Mouse (Mus musculus) hindbrain, embryonic 15.5 days (tissue): ENCODE results near the gene Dram2. TPM values are rescaled to one million over a fixed set of nuclear protein-coding genes. Genes with fewer than 3 reads are reported as not detected.
A peak's percentile ranks its signal among the peaks of the same experiment; 100 is the strongest.

Experiments used
- ATAC-seq: fragments of 200-750 bp; cut with Nextera tagmentation; 2 replicates; pipeline ENCODE4 v1.8.0; 2017; ENCODE audit warnings: low read depth, moderate number of reproducible peaks, moderate TSS enrichment; ENCODE audit not compliant: low FRiP score
- H3K27ac ChIP-seq: fragments of 300-500 bp; sonication (generic); replicated peaks from 2 replicates; pipeline ENCODE4 v1.5.1; 2015; ENCODE audit warnings: mild to moderate bottlenecking, inconsistent platforms
- H3K27me3 ChIP-seq: fragments of 300-500 bp; sonication (generic); 2 replicates; pipeline ENCODE4 v1.6.1; 2015; ENCODE audit warnings: control low read depth, inconsistent platforms
- H3K36me3 ChIP-seq: fragments of 300-500 bp; sonication (generic); 2 replicates; pipeline ENCODE4 v1.6.1; 2015; ENCODE audit warnings: control low read depth, inconsistent platforms
- H3K4me1 ChIP-seq: fragments of 300-500 bp; sonication (generic); replicated peaks from 2 replicates; pipeline ENCODE4 v1.6.1; 2015; ENCODE audit warnings: control low read depth, inconsistent platforms
- H3K4me2 ChIP-seq: fragments of 300-500 bp; sonication (generic); 2 replicates; pipeline ENCODE4 v1.6.1; 2015; ENCODE audit warnings: moderate library complexity, mild to moderate bottlenecking, inconsistent platforms
- H3K4me3 ChIP-seq: fragments of 300-500 bp; sonication (generic); 2 replicates; pipeline ENCODE4 v1.5.1; 2015; ENCODE audit warnings: mild to moderate bottlenecking, inconsistent platforms
- H3K9ac ChIP-seq: fragments of 300-500 bp; sonication (generic); 2 replicates; pipeline ENCODE4 v1.6.1; 2015; ENCODE audit warnings: inconsistent platforms
- H3K9me3 ChIP-seq: fragments of 300-500 bp; sonication (generic); 2 replicates; pipeline ENCODE4 v1.6.1; 2016; ENCODE audit warnings: control low read depth, inconsistent platforms
- WGBS: fragments of 180-500 bp; shearing (Covaris S2); methylation state at CpG from one replicate; pipeline ENCODE4 v1.1.7; 2015; 5-methylcytosine and 5-hydroxymethylcytosine counted together
- polyA plus RNA-seq: library from polyadenylated mRNA; unstranded; fragments of >200 nt; fragmentation: Nextera tagmentation; extraction: Ambion mirVana; gene quantifications from 2 replicates; pipeline ENCODE4 v1.2.1, GENCODE M21; 2015

The Dram2 gene
- polyA plus RNA-seq, result 63.6 and 71.4 TPM in 2 replicates

DNA sequence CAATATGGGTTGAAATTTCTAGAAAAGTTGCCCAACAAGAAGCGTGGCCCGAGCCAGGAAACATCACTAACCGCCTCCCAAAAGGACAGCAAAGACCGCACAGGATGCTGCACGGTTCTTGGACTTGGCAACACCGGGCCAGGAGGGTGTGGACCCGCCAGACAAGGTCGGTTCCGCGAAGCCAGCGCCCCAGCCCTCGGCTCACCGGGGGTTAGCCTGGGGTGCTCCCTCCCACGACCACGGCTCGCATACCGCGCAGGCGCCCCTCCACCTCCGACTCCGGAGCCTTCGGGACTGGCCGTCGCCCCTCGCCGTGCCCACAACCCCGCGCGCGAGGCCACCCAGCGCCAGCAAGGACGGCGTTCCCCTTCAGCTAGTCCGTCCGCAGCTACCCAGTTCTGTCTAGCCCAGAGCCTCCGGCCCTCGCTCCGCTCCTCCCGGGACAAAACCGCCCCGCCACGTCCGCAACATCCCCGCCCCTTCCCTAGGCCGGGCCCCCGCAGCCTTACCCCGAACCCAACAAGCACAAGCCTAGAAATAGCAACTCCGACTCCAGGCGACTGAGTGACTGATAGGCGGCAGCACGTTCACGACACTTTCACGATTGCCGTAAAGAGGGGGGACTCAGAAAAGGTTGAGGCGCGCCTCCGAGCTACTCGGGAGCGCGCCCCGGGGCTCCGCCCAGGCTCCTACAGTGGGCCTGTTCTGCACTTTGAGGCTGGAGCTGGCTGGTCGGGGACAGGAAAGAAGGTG, at the start of gene Dram2, which contains the start of gene Cept1:
Gene Dram2, plus strand, starts transcription at position 628 of the 753 bp plus-strand sequence.
Gene Cept1, minus strand, starts transcription at position 632 of the 753 bp plus-strand sequence.
- Histone ChIP-seq H3K4me3 (peak within 1 kb of the TSS; percentile 76), H3K27ac (peak within 1 kb of the TSS; percentile 97), H3K4me1 (peaks cover 24% of the 10 kb centered on the region), H3K27me3 (no peaks in the 10 kb centered on the region), H3K36me3 (no peaks in the 10 kb centered on the region), H3K9ac (peak within 1 kb of the TSS; percentile 82), H3K4me2 (peak within 1 kb of the TSS; percentile 55), H3K9me3 (no peaks in the 10 kb centered on the region)
- peak; percentile 97 for ATAC-seq
- WGBS, result under 1% methylated on average over 63 of the region's 63 CpGs

DNA sequence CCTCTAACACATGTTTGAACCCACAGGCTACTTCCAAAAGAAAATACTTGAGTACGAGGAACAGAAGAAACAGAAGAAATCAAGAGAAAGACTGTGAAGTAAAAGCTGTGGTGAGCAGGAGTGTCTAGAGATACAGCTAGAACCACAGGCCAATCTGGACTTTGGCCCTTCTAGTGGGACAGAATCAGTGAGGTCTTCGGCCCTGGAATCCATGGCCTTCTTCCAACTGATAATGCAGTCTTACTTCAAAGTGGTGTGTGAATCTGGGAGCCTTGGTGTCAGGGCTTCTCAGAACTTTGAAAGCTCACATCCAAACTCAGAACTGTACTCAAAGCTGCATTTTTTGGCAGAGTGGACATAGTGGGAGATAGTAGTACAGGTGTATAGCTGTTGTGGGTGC, 47.1 kb upstream of the Dram2 start:
- Histone ChIP-seq H3K4me2 (no peak overlapping the region), H3K4me3 (no peak overlapping the region), H3K9ac (no peak overlapping the region), H3K27me3 (no peaks in the 10 kb centered on the region), H3K36me3 (peaks cover 21% of the 10 kb centered on the region), H3K4me1 (no peaks in the 10 kb centered on the region), H3K9me3 (no peaks in the 10 kb centered on the region), H3K27ac (no peak overlapping the region)
- ATAC-seq, result no peak
- 95% methylated on average over 2 of the region's 2 CpGs for WGBS

DNA sequence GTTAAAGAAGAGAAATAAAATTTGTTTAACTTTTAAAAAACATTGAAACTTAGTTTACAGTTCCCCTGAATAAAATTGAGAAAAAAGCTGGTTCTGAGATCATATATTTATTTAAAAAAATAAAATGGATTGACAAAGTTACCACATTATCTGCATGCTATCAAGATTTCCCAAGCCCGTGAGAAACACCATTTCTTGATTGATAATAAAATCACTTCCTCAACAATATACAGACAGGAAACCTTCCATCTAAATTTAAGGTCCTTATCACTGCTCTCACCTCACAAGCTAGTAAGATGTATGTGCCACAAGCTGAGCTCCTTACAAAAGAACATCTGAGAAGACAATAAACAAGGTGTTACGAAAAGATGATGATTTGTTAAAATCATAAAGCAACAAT, 44.7 kb upstream of the Dram2 start:
- WGBS, result 95% methylated on average over 2 of the region's 2 CpGs

DNA sequence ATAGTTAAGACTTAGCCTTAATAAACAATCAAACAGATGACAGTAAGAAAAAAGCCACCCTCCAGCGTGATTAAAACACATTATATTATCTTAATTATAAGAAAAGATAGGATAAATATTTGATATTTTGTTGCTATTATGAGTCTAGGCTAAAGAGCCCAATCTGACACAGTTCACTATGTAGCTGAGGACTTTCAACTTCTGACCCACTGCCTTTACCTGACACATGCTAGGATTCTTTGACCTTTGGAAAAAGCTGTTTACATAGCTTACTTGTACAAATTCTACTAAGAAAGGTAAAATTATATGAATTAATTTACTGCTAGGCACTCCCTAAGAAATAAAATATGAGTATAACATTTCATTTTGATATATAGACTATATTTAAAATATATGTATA, 36.9 kb upstream of the Dram2 start:
- Histone ChIP-seq H3K9ac (no peak overlapping the region), H3K36me3 (no peaks in the 10 kb centered on the region), H3K4me1 (no peaks in the 10 kb centered on the region), H3K27ac (no peak overlapping the region), H3K9me3 (no peaks in the 10 kb centered on the region), H3K27me3 (no peaks in the 10 kb centered on the region), H3K4me2 (no peak overlapping the region), H3K4me3 (no peak overlapping the region)
- 92% methylated on average over 1 of the region's 1 CpGs for WGBS
- no peak for ATAC-seq

More for the DNA sequence above, 44.7 kb upstream of the Dram2 start:
- Histone ChIP-seq H3K36me3 (peaks cover 21% of the 10 kb centered on the region), H3K4me1 (no peaks in the 10 kb centered on the region), H3K4me3 (no peak overlapping the region), H3K27me3 (no peaks in the 10 kb centered on the region), H3K27ac (no peak overlapping the region), H3K9ac (no peak overlapping the region), H3K9me3 (no peaks in the 10 kb centered on the region), H3K4me2 (no peak overlapping the region)
- ATAC-seq, result no peak

DNA sequence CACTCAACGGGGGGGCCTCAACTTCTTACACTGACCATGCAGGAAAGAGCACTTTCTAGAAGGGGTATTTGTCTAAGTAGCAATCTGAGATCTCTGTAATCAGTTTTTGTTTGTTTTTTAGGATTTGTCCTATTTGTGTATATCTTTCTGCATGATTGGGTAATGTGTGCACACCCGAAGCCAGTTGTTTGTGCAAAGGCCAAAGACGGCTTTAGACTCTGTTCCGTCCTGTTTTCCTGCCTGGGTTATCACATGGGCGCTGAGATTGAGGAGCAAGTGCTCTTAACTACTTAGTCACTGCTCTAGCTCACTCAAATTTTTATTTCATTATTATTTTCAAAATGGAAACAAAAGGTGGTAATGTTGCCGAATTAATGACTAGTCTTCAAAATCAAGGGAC, 32.6 kb upstream of the Dram2 start:
- H3K27me3 ChIP-seq, result no peaks in the 10 kb centered on the region
- no peaks in the 10 kb centered on the region for H3K9me3 ChIP-seq
- no peaks in the 10 kb centered on the region for H3K36me3 ChIP-seq
- no peak overlapping the region for H3K27ac ChIP-seq
- no peaks in the 10 kb centered on the region for H3K4me1 ChIP-seq
- no peak overlapping the region for H3K9ac ChIP-seq
- no peak overlapping the region for H3K4me3 ChIP-seq
- WGBS, result 93% methylated on average over 6 of the region's 6 CpGs
- H3K4me2 ChIP-seq, result no peak overlapping the region
- no peak for ATAC-seq

DNA sequence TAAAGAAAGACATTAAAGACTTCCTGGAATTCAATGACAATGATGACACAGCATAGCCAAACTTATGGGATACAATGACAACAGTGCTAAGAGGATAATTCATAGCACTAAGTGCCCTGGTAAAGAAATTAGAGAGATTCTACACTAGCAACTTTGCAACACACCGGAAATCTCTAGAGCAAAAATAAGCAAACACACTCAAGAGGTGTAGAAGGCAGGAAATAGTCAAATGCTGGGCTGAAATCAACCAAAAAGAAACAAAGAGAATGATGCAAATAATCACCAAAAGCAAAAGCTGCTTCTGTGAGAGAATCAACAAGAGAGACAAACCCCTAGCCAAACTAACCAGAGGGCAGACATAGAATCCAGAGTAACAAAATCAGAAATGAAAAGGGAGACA, 24.9 kb upstream of the Dram2 start:
- 91% methylated on average over 1 of the region's 1 CpGs for WGBS
- no peak overlapping the region for H3K4me2 ChIP-seq

DNA sequence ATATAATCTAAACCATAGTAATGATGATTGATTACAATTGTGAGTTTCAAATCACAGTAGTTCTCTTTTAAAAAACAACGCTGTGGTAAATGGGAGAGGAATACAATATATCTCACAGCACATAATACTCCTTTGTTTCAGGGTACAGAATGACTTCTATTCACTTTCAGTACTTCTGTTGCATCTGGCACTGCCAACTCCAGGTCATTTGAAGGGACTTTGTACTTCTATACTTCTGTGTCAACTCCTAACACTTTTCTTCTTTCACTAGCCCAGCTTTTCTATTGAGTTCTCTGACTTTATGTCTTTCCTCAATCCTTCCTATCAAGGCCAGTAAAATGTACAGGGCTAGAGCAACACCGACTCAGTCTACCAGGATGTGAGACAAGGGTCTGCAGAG, 21.2 kb upstream of the Dram2 start:
- H3K4me1 ChIP-seq, result no peaks in the 10 kb centered on the region
- H3K27ac ChIP-seq, result no peak overlapping the region
- 84% methylated on average over 2 of the region's 2 CpGs for WGBS

More for the DNA sequence above, 24.9 kb upstream of the Dram2 start:
- Histone ChIP-seq H3K36me3 (no peaks in the 10 kb centered on the region), H3K9me3 (no peaks in the 10 kb centered on the region), H3K9ac (no peak overlapping the region), H3K4me3 (no peak overlapping the region), H3K27me3 (no peaks in the 10 kb centered on the region), H3K27ac (no peak overlapping the region), H3K4me1 (no peaks in the 10 kb centered on the region)
- no peak for ATAC-seq

DNA sequence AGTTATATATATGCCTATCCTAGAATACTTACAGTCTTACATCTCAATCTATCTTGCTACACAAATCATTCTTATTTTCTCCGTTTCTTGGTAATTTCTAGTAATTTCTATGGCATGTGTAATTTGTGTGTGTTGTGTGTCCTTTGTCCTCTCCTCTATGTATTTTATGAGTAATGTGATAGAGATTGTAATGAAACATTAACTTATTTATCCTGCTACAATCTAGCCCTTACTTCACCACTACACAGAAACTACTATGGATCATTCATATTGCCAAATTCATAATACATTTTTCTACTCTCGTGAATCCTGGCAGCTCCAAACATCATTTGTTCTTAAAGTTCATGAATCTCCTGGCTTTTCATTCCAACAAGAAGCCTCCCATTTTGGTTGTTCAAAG, 19.6 kb upstream of the Dram2 start:
- ATAC-seq, result no peak
- no peak overlapping the region for H3K4me3 ChIP-seq
- H3K9ac ChIP-seq, result no peak overlapping the region
- no peaks in the 10 kb centered on the region for H3K27me3 ChIP-seq
- WGBS, result 90% methylated on average over 2 of the region's 2 CpGs
- 0 out of 2 replicates have a peak, but pooled peaks cover 2% of the 10 kb centered on the region for H3K36me3 ChIP-seq
- H3K9me3 ChIP-seq, result no peaks in the 10 kb centered on the region
- no peak overlapping the region for H3K27ac ChIP-seq
- no peaks in the 10 kb centered on the region for H3K4me1 ChIP-seq
- no peak overlapping the region for H3K4me2 ChIP-seq

More for the DNA sequence above, 21.2 kb upstream of the Dram2 start:
- Histone ChIP-seq H3K9me3 (no peaks in the 10 kb centered on the region), H3K9ac (no peak overlapping the region), H3K4me2 (no peak overlapping the region), H3K36me3 (no peaks in the 10 kb centered on the region), H3K4me3 (no peak overlapping the region), H3K27me3 (no peaks in the 10 kb centered on the region)
- ATAC-seq, result no peak

DNA sequence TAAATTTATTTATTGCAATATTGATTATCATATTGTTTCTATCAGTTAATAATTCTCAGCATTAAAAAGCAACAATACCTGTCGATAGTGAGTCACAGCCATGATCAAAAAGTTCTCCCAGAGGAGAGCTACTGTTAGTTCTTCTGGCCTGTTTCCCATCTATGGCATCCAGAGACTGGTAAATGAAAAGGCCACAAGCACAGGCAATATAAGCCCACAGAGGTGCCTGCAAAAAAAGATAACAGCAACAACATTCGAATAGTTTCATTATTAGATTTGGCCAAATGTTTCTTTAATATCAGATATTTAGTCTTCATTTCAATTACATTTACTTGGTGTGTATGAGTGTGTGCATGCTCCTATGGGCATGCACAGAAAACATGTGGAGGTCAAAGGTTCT, 14.3 kb upstream of the Dram2 start:
- Histone ChIP-seq H3K4me2 (no peak overlapping the region), H3K9ac (no peak overlapping the region), H3K4me3 (no peak overlapping the region), H3K27ac (no peak overlapping the region), H3K36me3 (peaks cover 4% of the 10 kb centered on the region; the same call in 1 of the 2 replicates), H3K27me3 (no peaks in the 10 kb centered on the region), H3K4me1 (no peaks in the 10 kb centered on the region), H3K9me3 (no peaks in the 10 kb centered on the region)
- no peak for ATAC-seq
- WGBS, result 93% methylated on average over 2 of the region's 2 CpGs

DNA sequence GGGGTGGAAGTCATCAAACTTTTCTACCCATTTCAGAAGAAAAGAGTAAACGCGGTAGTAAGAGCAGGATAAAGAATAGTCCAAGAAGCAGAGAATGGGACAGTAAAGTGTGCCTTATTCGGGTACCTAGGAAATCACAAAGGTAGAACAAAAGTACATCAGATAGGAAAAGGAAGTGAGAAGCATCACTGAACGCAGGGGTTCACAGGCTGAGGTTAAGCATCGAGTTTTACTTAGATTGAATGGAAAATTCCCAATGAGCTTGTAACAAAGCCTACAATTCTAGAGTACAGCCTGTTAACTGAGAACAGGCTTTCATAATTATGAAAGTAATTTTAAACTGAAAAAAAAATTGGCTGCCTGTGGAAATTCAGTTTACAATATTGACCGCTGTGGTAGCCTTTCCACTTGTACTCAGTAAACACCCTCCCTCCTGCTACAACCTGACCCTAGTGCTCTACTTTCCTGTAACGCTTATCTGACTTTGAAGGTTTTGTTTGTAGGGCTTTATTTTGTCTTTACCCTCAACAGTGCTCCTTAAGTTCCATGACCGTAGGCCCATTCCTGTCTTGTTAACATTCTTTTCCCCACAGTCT, 2.8 kb upstream of the Dram2 start:
- H3K9me3 ChIP-seq, result no peaks in the 10 kb centered on the region
- no peak overlapping the region for H3K4me2 ChIP-seq
- H3K9ac ChIP-seq, result no peak overlapping the region
- H3K4me3 ChIP-seq, result no peak overlapping the region
- peaks cover 16% of the 10 kb centered on the region for H3K4me1 ChIP-seq
- no peaks in the 10 kb centered on the region for H3K36me3 ChIP-seq
- H3K27me3 ChIP-seq, result no peaks in the 10 kb centered on the region
- 92% methylated on average over 8 of the region's 8 CpGs for WGBS
- no peak for ATAC-seq
- no peak overlapping the region for H3K27ac ChIP-seq

DNA sequence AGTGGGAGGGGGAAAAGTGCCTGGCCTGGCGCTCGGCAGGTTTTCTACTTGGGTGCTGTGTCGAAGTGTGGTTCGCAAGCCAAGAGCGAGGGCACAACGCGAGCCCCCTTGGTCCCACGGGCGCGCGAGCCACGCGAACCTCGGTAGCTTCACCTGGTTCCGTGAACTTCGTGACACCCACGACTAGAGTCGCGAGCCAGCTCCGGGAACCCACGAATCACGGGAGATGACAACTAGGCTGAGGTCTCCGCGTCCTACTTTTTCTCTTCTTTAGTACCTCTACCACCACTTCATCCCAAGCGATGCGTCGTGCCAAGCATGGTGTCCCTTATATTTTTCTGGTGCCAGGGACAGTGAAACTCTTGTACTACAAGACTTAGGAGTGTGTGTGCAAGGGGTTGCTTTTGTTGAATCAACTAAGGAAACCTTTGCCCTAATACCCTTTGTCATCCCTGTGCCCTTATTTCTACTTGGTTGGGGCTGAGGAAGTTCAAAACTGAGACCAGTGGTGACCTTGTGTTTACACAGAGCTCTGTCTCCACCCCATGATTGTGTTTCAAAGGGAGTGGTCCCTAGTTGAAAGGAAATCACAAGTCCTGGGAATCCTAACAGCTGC, 434 bp downstream of the Dram2 start:
- H3K27ac ChIP-seq, result peak overlapping the region; percentile 97
- H3K36me3 ChIP-seq, result no peaks in the 10 kb centered on the region
- no peaks in the 10 kb centered on the region for H3K27me3 ChIP-seq
- H3K4me3 ChIP-seq, result peak overlapping the region; percentile 76
- no peaks in the 10 kb centered on the region for H3K9me3 ChIP-seq
- peak overlapping the region; percentile 82 for H3K9ac ChIP-seq
- peak; percentile 0 for ATAC-seq
- WGBS, result 0% methylated on average over 27 of the region's 27 CpGs
- H3K4me2 ChIP-seq, result peak overlapping the region; percentile 55
- H3K4me1 ChIP-seq, result peaks cover 24% of the 10 kb centered on the region

DNA sequence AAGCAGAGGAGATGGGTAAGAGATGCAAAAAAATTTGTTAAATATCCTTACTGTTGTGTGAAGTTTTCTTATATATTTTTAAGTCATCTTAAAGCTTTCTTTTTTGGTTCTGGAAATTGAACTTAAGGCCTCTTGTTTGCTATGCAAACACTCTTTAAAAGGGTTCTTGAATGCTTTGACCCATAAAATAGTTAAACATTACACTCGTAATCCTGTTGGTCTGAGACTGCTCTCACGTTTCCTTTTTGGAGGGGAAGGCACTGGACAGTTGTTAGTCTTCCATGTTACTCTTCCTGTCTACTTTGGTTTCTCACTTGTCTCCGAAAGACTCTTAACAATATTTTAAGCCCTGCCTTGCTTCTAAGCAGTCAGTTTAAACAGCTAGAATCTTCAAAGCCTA, 1.4 kb downstream of the Dram2 start:
- H3K27me3 ChIP-seq, result no peaks in the 10 kb centered on the region
- no peak overlapping the region for H3K9ac ChIP-seq
- 33% methylated on average over 3 of the region's 3 CpGs for WGBS
- H3K9me3 ChIP-seq, result no peaks in the 10 kb centered on the region
- peak overlapping the region; percentile 55 for H3K4me2 ChIP-seq
- no peak for ATAC-seq
- H3K27ac ChIP-seq, result no peak overlapping the region
- peaks cover 24% of the 10 kb centered on the region for H3K4me1 ChIP-seq
- H3K4me3 ChIP-seq, result peak overlapping the region; percentile 76; the same call in 1 of the 2 replicates
- peaks cover 8% of the 10 kb centered on the region for H3K36me3 ChIP-seq
